Mouse (Mus musculus) ES-E14 (cell line): ENCODE measurements around the gene Slc44a2.

Experiments
- CHD2 ChIP-seq: IDR thresholded peaks from 2 replicates; pipeline ENCODE4 v1.6.1; 2014; ENCODE audit warnings: mild to moderate bottlenecking, low read depth, low read length, inconsistent platforms
- HCFC1 ChIP-seq: IDR thresholded peaks from 2 replicates; pipeline ENCODE4 v1.6.1; 2012; ENCODE audit warnings: low read length, inconsistent platforms, borderline replicate concordance; ENCODE audit not compliant: insufficient read depth
- ZNF384 ChIP-seq: IDR thresholded peaks from 2 replicates; pipeline ENCODE4 v1.6.1; 2012; ENCODE audit warnings: low read depth, low read length, inconsistent platforms

DNA sequence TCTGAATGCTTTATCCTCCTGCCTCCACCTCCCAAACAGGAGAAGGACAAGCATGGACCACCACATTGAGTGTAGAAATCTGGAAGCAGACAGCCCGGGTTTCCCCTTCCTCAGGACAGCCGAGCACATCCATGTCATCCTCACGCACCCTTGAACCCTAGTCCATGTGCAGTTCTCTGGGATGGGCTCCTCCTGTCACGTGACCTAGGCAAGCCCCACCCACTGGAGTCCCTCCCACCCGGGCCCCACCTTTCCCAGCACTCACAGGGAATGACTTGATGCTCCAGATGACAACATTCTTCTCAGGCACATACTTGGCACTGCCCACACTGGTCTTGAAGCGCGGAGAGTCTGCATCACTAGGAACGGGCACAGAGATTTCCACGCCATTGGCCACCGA is 21.5 kb upstream of the Slc44a2 start:
- TF ChIP-seq CHD2 = no peak
- TF ChIP-seq ZNF384 = no peak
- TF ChIP-seq HCFC1 = no peak
